Mouse (Mus musculus): ENCODE data around the gene Vsig2. TPM values are rescaled to one million over a fixed set of nuclear protein-coding genes. Genes with fewer than 3 reads are reported as not detected.

Gene Vsig2
- total RNA-seq, 2 experiments from 2014 or later = 3.9 to 5.0 TPM

DNA sequence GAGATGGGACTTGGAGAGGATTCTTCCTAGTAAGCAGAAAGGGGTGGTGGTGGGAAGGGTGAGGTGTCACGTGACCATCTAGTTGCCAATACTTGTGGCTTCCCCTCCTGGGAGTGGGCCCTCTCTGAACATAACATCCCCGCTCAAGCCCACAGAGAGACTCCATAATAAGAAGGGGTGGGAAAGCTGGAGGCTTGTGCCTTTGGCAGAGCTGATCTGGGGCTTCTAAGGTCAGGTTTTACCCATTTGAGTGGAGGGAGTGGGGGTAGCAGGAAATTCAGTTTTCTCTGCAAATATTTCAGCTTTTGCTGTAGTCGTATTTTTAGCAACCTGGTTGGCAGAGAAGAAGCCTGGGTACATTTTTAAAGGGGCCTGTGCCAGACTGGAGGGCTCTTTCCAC is 17.3 kb downstream of the Vsig2 start:
- DNase-seq (ENCODE audit: low spot score in 2 of 2) = no peak

GRCm38 (mm10) chr9:37560617-37561016 is 21.6 kb downstream of the Vsig2 start:
- no peak for DNase-seq (ENCODE audit: low spot score in 2 of 2)

- DNase-seq (ENCODE audit: low spot score in 2 of 2) = no peak
These were observed 24.8 kb downstream of the Vsig2 start for GRCm38 (mm10) chr9:37563805-37564204.

- DNase-seq (ENCODE audit: low spot score in 2 of 2) = no peak
These were observed 28.0 kb downstream of the Vsig2 start for GRCm38 (mm10) chr9:37567019-37567418.

GRCm38 (mm10) chr9:37567454-37567853 is 28.4 kb downstream of the Vsig2 start:
- no peak for DNase-seq (ENCODE audit: low spot score in 2 of 2)

- DNase-seq (ENCODE audit: low spot score in 2 of 2) = peak; percentile 61 to 82
These were observed 29.0 kb downstream of the Vsig2 start for GRCm38 (mm10) chr9:37567892-37568604.

GRCm38 (mm10) chr9:37568605-37569214 is 29.7 kb downstream of the Vsig2 start:
- DNase-seq (ENCODE audit: low spot score in 2 of 2) = no peak

DNA sequence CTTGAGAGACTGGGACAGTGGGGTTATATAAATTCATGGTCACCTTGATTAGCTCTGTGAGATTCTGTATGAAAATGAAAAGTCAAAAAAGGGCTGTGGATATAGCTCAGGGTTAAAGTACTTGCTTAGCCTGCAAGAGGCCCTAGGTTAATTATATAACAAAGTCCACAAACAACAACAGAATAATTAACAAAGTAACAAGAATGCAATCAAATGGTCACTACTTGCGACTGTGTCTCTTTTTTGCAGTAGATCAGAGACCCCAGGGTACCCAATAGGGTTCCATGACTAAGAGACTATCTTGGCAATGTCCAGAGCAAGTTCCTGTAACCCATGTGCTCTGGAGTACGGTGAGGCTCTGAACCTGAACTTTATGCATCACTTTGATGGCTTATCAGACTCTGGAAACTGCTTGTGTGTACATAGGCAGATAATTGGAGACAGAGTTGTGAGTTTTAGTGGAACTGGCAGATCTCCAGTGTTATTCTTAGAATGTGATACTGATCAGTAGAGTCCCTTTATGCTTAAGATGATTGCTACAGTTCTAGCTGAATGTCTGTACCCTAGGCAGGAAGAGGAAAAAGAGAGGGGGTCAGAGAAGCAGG is 30.3 kb downstream of the Vsig2 start:
- DNase-seq (ENCODE audit: low spot score in 2 of 2) = no peak

DNA sequence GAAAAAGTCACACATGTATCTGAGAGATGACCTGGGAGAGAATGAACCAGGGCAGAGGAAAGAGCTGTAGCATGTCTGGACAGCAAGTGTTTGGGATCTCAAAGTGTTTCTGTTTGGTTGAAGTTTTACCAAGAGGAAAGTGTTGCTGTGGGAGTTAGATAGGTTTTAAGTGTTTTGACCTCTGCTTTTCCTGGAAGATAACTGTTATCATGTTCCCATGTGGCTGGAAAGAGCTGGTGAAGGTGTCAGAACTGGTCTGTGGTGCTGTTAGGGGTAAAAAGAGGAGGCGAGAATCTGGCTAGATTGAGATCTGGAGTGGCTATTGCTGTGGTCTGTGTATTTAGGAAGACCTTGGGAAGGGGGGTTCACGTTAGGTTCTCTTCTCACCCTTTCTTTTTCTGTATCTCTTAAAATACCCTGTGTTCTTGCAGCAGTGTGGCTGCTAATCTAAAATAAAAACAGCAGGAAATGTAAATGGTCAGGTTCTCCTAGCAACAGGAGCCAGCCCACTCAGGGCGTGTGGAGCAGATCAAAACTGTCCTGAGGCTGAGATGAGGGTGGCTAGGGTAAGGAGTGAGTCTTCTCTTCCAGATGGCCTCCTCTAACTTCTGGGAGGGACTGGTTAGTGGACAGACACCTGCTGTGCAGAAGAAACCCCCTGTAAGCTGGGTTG is 33.3 kb downstream of the Vsig2 start:
- DNase-seq (ENCODE audit: low spot score in 2 of 2) = peak in 1 of 2 experiments; percentile 25

DNA sequence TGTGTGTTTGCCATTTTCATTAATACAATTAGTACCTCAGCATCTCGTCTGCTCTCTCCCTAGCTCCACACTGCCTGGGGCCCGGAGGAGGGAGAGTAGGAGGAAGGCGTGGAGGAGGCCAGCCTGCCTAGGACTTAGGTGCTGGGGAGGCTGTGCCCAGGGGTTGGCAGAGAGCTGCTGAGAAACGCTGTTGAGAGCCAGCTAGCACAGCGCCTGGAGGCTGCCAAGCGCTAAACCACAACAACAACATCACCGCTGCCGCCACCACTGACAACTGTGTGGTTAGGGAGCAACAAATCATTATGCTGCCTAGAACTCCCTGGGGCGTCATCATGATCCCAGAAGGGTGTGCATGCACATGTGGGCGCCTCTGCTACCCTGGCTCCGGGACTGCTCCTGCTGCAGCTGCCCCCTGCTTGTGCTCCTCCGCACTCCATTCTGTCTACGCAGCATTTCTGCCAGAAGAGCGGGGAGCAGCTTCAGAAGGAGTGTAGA is 37.4 kb downstream of the Vsig2 start:
- peak; percentile 58 to 71 for DNase-seq (ENCODE audit: low spot score in 2 of 2)

GRCm38 (mm10) chr9:37583594-37583993 is 44.5 kb downstream of the Vsig2 start:
- DNase-seq (ENCODE audit: low spot score in 2 of 2) = no peak

GRCm38 (mm10) chr9:37586718-37587117 is 47.7 kb downstream of the Vsig2 start:
- DNase-seq (ENCODE audit: low spot score in 2 of 2) = no peak

DNA sequence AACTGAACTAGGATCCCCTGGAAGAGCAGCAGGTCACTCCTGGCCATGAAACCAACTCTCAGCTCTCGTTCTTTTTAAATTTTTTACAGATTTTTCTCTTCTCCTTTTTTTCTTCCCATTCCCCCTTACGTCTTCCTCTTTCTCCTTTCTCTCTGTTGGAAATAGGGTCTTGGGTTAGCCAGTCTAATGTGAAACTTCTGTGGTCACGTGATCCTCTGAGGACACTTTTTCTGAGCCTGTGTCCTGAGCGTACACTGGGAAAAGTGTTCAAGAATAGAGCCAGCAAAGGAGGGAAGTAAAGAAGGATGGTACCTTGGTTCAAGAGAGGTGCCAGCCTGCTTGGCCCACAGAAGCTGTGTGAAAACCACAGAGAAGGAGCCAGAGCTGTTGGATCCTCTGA is 51.3 kb downstream of the Vsig2 start:
- DNase-seq (ENCODE audit: low spot score in 2 of 2) = no peak

DNA sequence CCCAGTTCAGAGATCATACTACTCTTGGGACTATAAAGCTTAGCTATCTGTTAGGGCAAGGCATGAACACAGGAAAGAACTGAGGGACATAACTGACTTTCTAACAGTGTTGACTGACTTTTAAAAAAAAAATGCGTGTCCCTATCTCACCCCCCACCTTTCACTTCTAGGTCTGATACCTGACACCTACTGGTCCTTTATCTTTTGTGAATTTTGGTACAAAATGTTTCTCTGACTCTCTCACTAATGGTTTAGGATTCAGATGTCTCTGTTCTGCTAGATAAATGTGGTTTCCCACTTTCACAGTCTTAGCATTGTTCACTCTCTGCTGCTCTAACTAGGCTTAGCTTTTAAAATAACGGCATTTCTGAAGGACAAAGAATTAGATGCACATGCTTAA is 53.0 kb downstream of the Vsig2 start:
- no peak for DNase-seq (ENCODE audit: low spot score in 2 of 2)

DNA sequence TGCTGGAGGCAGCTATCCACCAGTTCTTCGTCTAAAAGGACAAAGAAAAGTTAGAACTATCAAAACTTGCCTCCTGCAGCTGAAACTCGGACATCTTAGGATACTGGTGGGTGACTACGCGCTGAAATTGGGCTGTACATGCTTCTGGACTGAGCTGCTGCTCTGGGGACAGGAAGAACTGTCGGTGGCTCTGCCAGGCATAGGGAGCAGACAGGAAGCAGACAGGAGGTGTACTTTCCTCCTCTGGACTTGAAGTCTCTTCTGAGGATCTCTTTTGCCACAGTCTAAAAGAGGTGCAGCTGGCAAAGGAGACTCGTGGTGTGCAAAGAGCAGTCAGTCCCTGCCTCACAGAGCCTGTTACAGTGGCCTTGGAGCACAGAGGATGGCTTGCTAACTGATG is 53.6 kb downstream of the Vsig2 start:
- DNase-seq (ENCODE audit: low spot score in 2 of 2) = no peak

- no peak for DNase-seq (ENCODE audit: low spot score in 2 of 2)
These were observed 54.6 kb downstream of the Vsig2 start for GRCm38 (mm10) chr9:37593690-37594089.

Other genes with a start within 250 kb of the Vsig2 start
- gene Ccdc15, start 190.8 kb upstream of the Vsig2 start, total RNA-seq (2021) = 1 to 10 TPM; 2.0 to 2.2 TPM
- 10 to 100 TPM; 45.4 to 47.9 TPM for gene Hepacam, start 171.9 kb upstream of the Vsig2 start, total RNA-seq (2021)
- 1 to 10 TPM; 4.9 to 7.2 TPM for gene Robo4, start 137.4 kb upstream of the Vsig2 start, total RNA-seq (2021)
- gene Robo3, start 106.0 kb upstream of the Vsig2 start, total RNA-seq (2021) = 10 to 100 TPM; 12.7 to 21.8 TPM
- gene Msantd2, start 49.9 kb upstream of the Vsig2 start, total RNA-seq (2021) = 10 to 100 TPM; 14.0 to 23.0 TPM
- 10 to 100 TPM; 19.7 to 21.4 TPM for gene Esam, start 11.2 kb upstream of the Vsig2 start, total RNA-seq (2021)
- 1,000 to 10,000 TPM; 1,653 to 1,729 TPM for gene Nrgn, start 13.6 kb downstream of the Vsig2 start, total RNA-seq (2021)
- gene Siae, start 16.4 kb downstream of the Vsig2 start, total RNA-seq (2021) = 10 to 100 TPM; 15.2 to 18.6 TPM
- 1 to 10 TPM; 1.7 to 1.8 TPM for gene Spa17, start 74.5 kb downstream of the Vsig2 start, total RNA-seq (2021)
- 10 to 100 TPM; 47.5 to 58.0 TPM for gene Tbrg1, start 118.1 kb downstream of the Vsig2 start, total RNA-seq (2021)
- not detected for gene Panx3, start 130.0 kb downstream of the Vsig2 start, total RNA-seq (2021)
- not detected for gene Olfr160, start 177.0 kb downstream of the Vsig2 start, total RNA-seq (2021)
- gene Olfr874, start 205.9 kb downstream of the Vsig2 start, total RNA-seq (2021) = not detected
- gene Olfr875, start 232.6 kb downstream of the Vsig2 start, total RNA-seq (2021) = not detected

Measured in left cerebral cortex, adult 18-20 months (tissue).